Mouse (Mus musculus) MEL (cell line): ENCODE data around the gene Chrna1. TPM values are rescaled to one million over a fixed set of nuclear protein-coding genes. Genes with fewer than 3 reads are reported as not detected.

Experiments used
- DNase-seq: peaks from one replicate; pipeline ENCODE4 v3.0.0; 2011; ENCODE audit warnings: low read depth, low spot score
- H3K27ac ChIP-seq: 2 replicates; pipeline ENCODE4 v1.5.1; 2012; ENCODE audit warnings: low read depth, mild to moderate bottlenecking, control low read depth, low read length, moderate library complexity; ENCODE audit not compliant: control insufficient read depth
- H3K27me3 ChIP-seq, 2 experiments: fragments of 150-350 bp in 1 of 2; sonication (generic) in 1 of 2; 2 replicates each; pipeline ENCODE4 v1.6.1; 2012; ENCODE audit warnings: low read length in 2 of 2, mild to moderate bottlenecking in 2 of 2, improper control_type of control experiment in 1 of 2, moderate library complexity in 1 of 2; ENCODE audit not compliant: insufficient read depth in 2 of 2, control insufficient read depth in 1 of 2
- H3K36me3 ChIP-seq, 2 experiments: 2 replicates each; pipeline ENCODE4 v1.6.1; 2012 to 2014; ENCODE audit warnings: low read length in 2 of 2, improper control_type of control experiment in 1 of 2, inconsistent platforms in 1 of 2, mild to moderate bottlenecking in 1 of 2; ENCODE audit not compliant: insufficient read depth in 2 of 2, control insufficient read depth in 1 of 2
- H3K4me1 ChIP-seq, 2 experiments: fragments of 150-350 bp in 1 of 2; sonication (generic) in 1 of 2; 2 replicates each; pipeline ENCODE4 v1.6.1; 2012; ENCODE audit warnings: low read length in 2 of 2, improper control_type of control experiment in 1 of 2, mild to moderate bottlenecking in 1 of 2; ENCODE audit not compliant: insufficient read depth in 2 of 2, control insufficient read depth in 1 of 2
- H3K4me3 ChIP-seq, 2 experiments: fragments of 150-350 bp in 1 of 2; sonication (generic) in 1 of 2; 2 replicates each; pipeline ENCODE4 v1.5.1; 2012; ENCODE audit warnings: low read depth in 2 of 2, low read length in 2 of 2, mild to moderate bottlenecking in 2 of 2, moderate library complexity in 2 of 2, control low read depth in 1 of 2, improper control_type of control experiment in 1 of 2; ENCODE audit not compliant: control insufficient read depth in 1 of 2, insufficient read depth in 1 of 2
- H3K79me2 ChIP-seq: 2 replicates; pipeline ENCODE4 v1.6.1; 2012; ENCODE audit warnings: mild to moderate bottlenecking, low read length, moderate library complexity; ENCODE audit not compliant: control insufficient read depth, poor library complexity, insufficient read depth
- H3K9ac ChIP-seq: 2 replicates; pipeline ENCODE4 v1.6.1; 2012; ENCODE audit warnings: low read depth, mild to moderate bottlenecking, control low read depth, low read length, moderate library complexity; ENCODE audit not compliant: control insufficient read depth, poor library complexity, severe bottlenecking
- H3K9me3 ChIP-seq: fragments of 150-350 bp; sonication (generic); replicated peaks from 2 replicates; pipeline ENCODE4 v1.6.1; 2012; ENCODE audit warnings: mild to moderate bottlenecking, low read length, improper control_type of control experiment, moderate library complexity; ENCODE audit not compliant: insufficient read depth
- BHLHE40 ChIP-seq: IDR thresholded peaks from 2 replicates; pipeline ENCODE4 v1.6.1; 2012; ENCODE audit warnings: low read depth, mild to moderate bottlenecking, inconsistent platforms, low read length, improper control_type of control experiment, borderline replicate concordance
- CHD2 ChIP-seq: IDR thresholded peaks from 2 replicates; pipeline ENCODE4 v1.6.1; 2011; ENCODE audit warnings: low read length, improper control_type of control experiment
- CTCF ChIP-seq, 3 experiments: IDR thresholded peaks in 2 of 3; conservative IDR thresholded peaks in 1 of 3; 2 replicates each; pipeline ENCODE4 v1.5.1; 2011 to 2012; ENCODE audit warnings: low read length in 3 of 3, low read depth in 2 of 3, mild to moderate bottlenecking in 2 of 3, improper control_type of control experiment in 1 of 3, inconsistent platforms in 1 of 3, mixed read lengths in 1 of 3, moderate library complexity in 1 of 3; ENCODE audit not compliant: control insufficient read depth in 1 of 3, insufficient read depth in 1 of 3, poor library complexity in 1 of 3, severe bottlenecking in 1 of 3
- E2F4 ChIP-seq: IDR thresholded peaks from 2 replicates; pipeline ENCODE4 v1.6.1; 2011; ENCODE audit warnings: low read depth, low read length, improper control_type of control experiment, borderline replicate concordance
- ELF1 ChIP-seq: IDR thresholded peaks from 2 replicates; pipeline ENCODE4 v1.6.1; 2014; ENCODE audit warnings: low read depth, mild to moderate bottlenecking, inconsistent platforms, low read length, improper control_type of control experiment, moderate library complexity
- EP300 ChIP-seq, 2 experiments: IDR thresholded peaks; 2 replicates each; pipeline ENCODE4 v1.6.1; 2011; ENCODE audit warnings: improper control_type of control experiment in 2 of 2, low read length in 2 of 2, low read depth in 1 of 2, mild to moderate bottlenecking in 1 of 2
- ETS1 ChIP-seq: IDR thresholded peaks from 2 replicates; pipeline ENCODE4 v1.6.1; 2012; ENCODE audit warnings: low read depth, mild to moderate bottlenecking, inconsistent platforms, low read length, improper control_type of control experiment, moderate library complexity
- MAFK ChIP-seq: IDR thresholded peaks from 2 replicates; pipeline ENCODE4 v1.6.1; 2011; ENCODE audit warnings: low read depth, mild to moderate bottlenecking, low read length, improper control_type of control experiment, borderline replicate concordance
- MEF2A ChIP-seq: IDR thresholded peaks from 2 replicates; pipeline ENCODE4 v1.6.1; 2014; ENCODE audit warnings: low read depth, mild to moderate bottlenecking, inconsistent platforms, low read length, improper control_type of control experiment; ENCODE audit not compliant: poor library complexity, insufficient replicate concordance, severe bottlenecking; ENCODE audit errors: extremely low read depth
- MXI1 ChIP-seq: IDR thresholded peaks from 2 replicates; pipeline ENCODE4 v1.6.1; 2011; ENCODE audit warnings: mild to moderate bottlenecking, low read depth, low read length, improper control_type of control experiment
- NELFE ChIP-seq: IDR thresholded peaks from 2 replicates; pipeline ENCODE4 v1.6.1; 2011; ENCODE audit warnings: low read depth, low read length, improper control_type of control experiment
- POLR2A ChIP-seq, 2 experiments: IDR thresholded peaks; 2 replicates each; pipeline ENCODE4 v1.6.1; 2011 to 2012; ENCODE audit warnings: low read length in 2 of 2, mild to moderate bottlenecking in 2 of 2, control low read depth in 1 of 2, improper control_type of control experiment in 1 of 2, low read depth in 1 of 2, moderate library complexity in 1 of 2; ENCODE audit not compliant: control insufficient read depth in 1 of 2, insufficient read depth in 1 of 2, poor library complexity in 1 of 2
- POLR2AphosphoS5 ChIP-seq: IDR thresholded peaks from 2 replicates; pipeline ENCODE4 v1.6.1; 2012; ENCODE audit warnings: low read depth, borderline replicate concordance, mild to moderate bottlenecking, inconsistent platforms, low read length, moderate library complexity, mixed read lengths
- RAD21 ChIP-seq: IDR thresholded peaks from 2 replicates; pipeline ENCODE4 v1.6.1; 2011; ENCODE audit warnings: mild to moderate bottlenecking, low read depth, low read length, improper control_type of control experiment
- RCOR1 ChIP-seq: IDR thresholded peaks from 2 replicates; pipeline ENCODE4 v1.6.1; 2012; ENCODE audit warnings: low read depth, mild to moderate bottlenecking, inconsistent platforms, low read length, improper control_type of control experiment
- TAL1 ChIP-seq: IDR thresholded peaks from 2 replicates; pipeline ENCODE4 v1.6.1; 2012; ENCODE audit warnings: mild to moderate bottlenecking, inconsistent platforms, low read length, moderate library complexity, mixed read lengths
- TBP ChIP-seq: IDR thresholded peaks from 2 replicates; pipeline ENCODE4 v1.8.0; 2011; ENCODE audit warnings: low read depth, low read length, improper control_type of control experiment
- UBTF ChIP-seq: IDR thresholded peaks from 2 replicates; pipeline ENCODE4 v1.6.1; 2012; ENCODE audit warnings: low read depth, mild to moderate bottlenecking, inconsistent platforms, low read length, improper control_type of control experiment, moderate library complexity, borderline replicate concordance; ENCODE audit not compliant: insufficient read depth
- USF1 ChIP-seq: IDR thresholded peaks from 2 replicates; pipeline ENCODE4 v1.6.1; 2014; ENCODE audit warnings: low read depth, mild to moderate bottlenecking, inconsistent platforms, low read length, improper control_type of control experiment, moderate library complexity
- USF2 ChIP-seq, 2 experiments: IDR thresholded peaks; 2 replicates each; pipeline ENCODE4 v1.6.1; 2011 to 2012; ENCODE audit warnings: improper control_type of control experiment in 2 of 2, low read length in 2 of 2, borderline replicate concordance in 1 of 2, inconsistent platforms in 1 of 2, low read depth in 1 of 2, mild to moderate bottlenecking in 1 of 2; ENCODE audit not compliant: insufficient read depth in 1 of 2
- ZKSCAN1 ChIP-seq: IDR thresholded peaks from 2 replicates; pipeline ENCODE4 v1.6.1; 2012; ENCODE audit warnings: low read depth, mild to moderate bottlenecking, inconsistent platforms, low read length, improper control_type of control experiment, moderate library complexity
- ZMIZ1 ChIP-seq: IDR thresholded peaks from 2 replicates; pipeline ENCODE4 v1.6.1; 2012; ENCODE audit warnings: low read depth, mild to moderate bottlenecking, inconsistent platforms, low read length, improper control_type of control experiment, moderate library complexity
- polyA plus RNA-seq, 2 experiments: library from polyadenylated mRNA; stranded (reverse) in 1 of 2; unstranded in 1 of 2; fragments of >175 nt in 1 of 2; fragments of >200 nt in 1 of 2; gene quantifications; 2 replicates each; pipeline versions ENCODE4 v1.2.1 to v1.2.4; 2012; ENCODE audit warnings: low replicate concordance in 2 of 2, low read depth in 1 of 2; ENCODE audit not compliant: insufficient read length in 2 of 2, insufficient read depth in 1 of 2, missing spikeins in 1 of 2
- total RNA-seq: library from RNA; depleted of rRNA; stranded (reverse); fragments of 300-350 nt; gene quantifications from 2 replicates; pipeline ENCODE4 v1.2.3, GENCODE M21; 2012

Gene Chrna1
- total and polyA plus RNA-seq, 3 experiments = 0.12 TPM; not detected in 2

- Histone ChIP-seq H3K4me1 (peaks cover 7 to 21% of the 10 kb centered on the region in 2 experiments), H3K9me3 (no peaks in the 10 kb centered on the region), H3K27ac (no peak overlapping the region), H3K27me3 (no peaks in the 10 kb centered on the region), H3K4me3 (no peak overlapping the region), H3K9ac (no peak overlapping the region), H3K79me2 (peaks cover 8% of the 10 kb centered on the region), H3K36me3 (peaks cover 0 to 6% of the 10 kb centered on the region in 2 experiments; a peak in 2 of 4 replicates)
- peak; percentile 13 for DNase-seq
- TF ChIP-seq ETS1 (no peak), CHD2 (no peak), NELFE (no peak), E2F4 (no peak)
Measured at GRCm38 (mm10) chr2:73526691-73527090, 53.4 kb downstream of the Chrna1 start.

- Histone ChIP-seq H3K36me3 (peaks cover 0 to 2% of the 10 kb centered on the region in 2 experiments; a peak in 1 of 4 replicates), H3K27ac (no peak overlapping the region), H3K9me3 (no peaks in the 10 kb centered on the region), H3K27me3 (no peaks in the 10 kb centered on the region), H3K79me2 (no peaks in the 10 kb centered on the region; the same call in 1 of the 2 replicates), H3K4me3 (no peak overlapping the region), H3K9ac (no peak overlapping the region), H3K4me1 (peaks cover 2 to 6% of the 10 kb centered on the region in 2 experiments; a peak in 1 of 4 replicates)
- no peak for TF ChIP-seq E2F4
- TF ChIP-seq TAL1 = no peak
- TF ChIP-seq USF1 = no peak
- TF ChIP-seq CTCF (IDR thresholded peaks at IDR 0.05 in 2 of 3, conservative IDR thresholded peaks at IDR 0.05 in 1 of 3; ENCODE audit: control insufficient read depth in 1 of 3, insufficient read depth in 1 of 3, low read depth in 2 of 3, low read length in 3 of 3, poor library complexity in 1 of 3, severe bottlenecking in 1 of 3) = no peak
- TF ChIP-seq MXI1 = no peak
- no peak for TF ChIP-seq MAFK
- TF ChIP-seq BHLHE40 = no peak
- no peak for TF ChIP-seq UBTF
- no peak for DNase-seq
Measured at GRCm38 (mm10) chr2:73522891-73523290, 57.2 kb downstream of the Chrna1 start.

DNA sequence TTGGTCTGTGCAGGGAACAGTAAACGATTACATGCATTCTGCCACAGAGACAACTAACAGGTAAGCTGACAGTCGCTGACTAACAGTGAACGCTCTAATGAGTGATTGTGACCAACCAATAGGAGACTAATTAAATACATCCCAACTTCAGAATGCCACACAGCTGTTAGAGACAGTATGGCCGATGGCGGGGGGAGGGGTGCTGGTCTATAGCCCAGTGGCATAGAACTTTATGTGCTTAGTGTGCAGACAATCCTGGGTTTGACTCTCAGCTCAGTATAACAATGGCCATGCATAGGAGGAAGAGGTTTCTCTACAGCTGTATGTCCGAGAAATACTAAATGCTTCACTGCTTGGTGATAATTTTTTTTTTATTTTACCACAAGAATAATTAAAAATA, 57.8 kb downstream of the Chrna1 start:
- Histone ChIP-seq H3K27me3 (no peaks in the 10 kb centered on the region), H3K27ac (no peak overlapping the region), H3K4me3 (no peak overlapping the region), H3K4me1 (peaks cover 2 to 6% of the 10 kb centered on the region in 2 experiments; a peak in 1 of 4 replicates), H3K79me2 (no peaks in the 10 kb centered on the region; the same call in 1 of the 2 replicates), H3K9ac (no peak overlapping the region), H3K36me3 (peaks cover 0 to 2% of the 10 kb centered on the region in 2 experiments; a peak in 1 of 4 replicates), H3K9me3 (no peaks in the 10 kb centered on the region)
- no peak for DNase-seq
- TF ChIP-seq POLR2A (IDR thresholded peaks at IDR 0.05; ENCODE audit: control insufficient read depth in 1 of 2, insufficient read depth in 1 of 2, low read depth in 1 of 2, low read length in 2 of 2, poor library complexity in 1 of 2) (no peak), CTCF (IDR thresholded peaks at IDR 0.05 in 2 of 3, conservative IDR thresholded peaks at IDR 0.05 in 1 of 3; ENCODE audit: control insufficient read depth in 1 of 3, insufficient read depth in 1 of 3, low read depth in 2 of 3, low read length in 3 of 3, poor library complexity in 1 of 3, severe bottlenecking in 1 of 3) (no peak), ZKSCAN1 (no peak), ETS1 (no peak), RAD21 (no peak), MEF2A (no peak), POLR2AphosphoS5 (no peak), ZMIZ1 (no peak), E2F4 (no peak), EP300 (IDR thresholded peaks at IDR 0.05; ENCODE audit: low read depth in 1 of 2, low read length in 2 of 2) (no peak), NELFE (no peak), RCOR1 (no peak), MAFK (no peak), USF2 (IDR thresholded peaks at IDR 0.05; ENCODE audit: borderline replicate concordance in 1 of 2, insufficient read depth in 1 of 2, low read depth in 1 of 2, low read length in 2 of 2) (no peak), TBP (no peak), ELF1 (no peak)
